Mouse (Mus musculus) E14TG2a.4 (cell line): Measurements from ENCODE around the gene Trim58.

Experiments
- CTCF ChIP-seq: conservative IDR thresholded peaks from 2 replicates; pipeline ENCODE4 v1.5.1; 2014; ENCODE audit warnings: low read length
- NANOG ChIP-seq: IDR thresholded peaks from 2 replicates; pipeline ENCODE4 v1.6.1; 2014; ENCODE audit warnings: borderline replicate concordance, low read length, mixed read lengths
- POU5F1 ChIP-seq: IDR thresholded peaks from 2 replicates; pipeline ENCODE4 v1.6.1; 2014; ENCODE audit warnings: low read length, borderline replicate concordance

GRCm38 (mm10) chr11:58614526-58614925 lies 25.7 kb upstream of the Trim58 start:
- TF ChIP-seq CTCF (no peak), NANOG (no peak), POU5F1 (no peak)
